Mouse (Mus musculus) MEL (cell line): ENCODE measurements around the gene Fam160a1. TPM values are rescaled to one million over a fixed set of nuclear protein-coding genes. Genes with fewer than 3 reads are reported as not detected.

ENCODE experiments used
- DNase-seq: peaks from one replicate; pipeline ENCODE4 v3.0.0; 2011; ENCODE audit warnings: low read depth, low spot score
- H3K27ac ChIP-seq: 2 replicates; pipeline ENCODE4 v1.5.1; 2012; ENCODE audit warnings: low read depth, mild to moderate bottlenecking, control low read depth, low read length, moderate library complexity; ENCODE audit not compliant: control insufficient read depth
- H3K27me3 ChIP-seq, 2 experiments: fragments of 150-350 bp in 1 of 2; sonication (generic) in 1 of 2; 2 replicates each; pipeline ENCODE4 v1.6.1; 2012; ENCODE audit warnings: low read length in 2 of 2, mild to moderate bottlenecking in 2 of 2, improper control_type of control experiment in 1 of 2, moderate library complexity in 1 of 2; ENCODE audit not compliant: insufficient read depth in 2 of 2, control insufficient read depth in 1 of 2
- H3K36me3 ChIP-seq, 2 experiments: 2 replicates each; pipeline ENCODE4 v1.6.1; 2012 to 2014; ENCODE audit warnings: low read length in 2 of 2, improper control_type of control experiment in 1 of 2, inconsistent platforms in 1 of 2, mild to moderate bottlenecking in 1 of 2; ENCODE audit not compliant: insufficient read depth in 2 of 2, control insufficient read depth in 1 of 2
- H3K4me1 ChIP-seq, 2 experiments: fragments of 150-350 bp in 1 of 2; sonication (generic) in 1 of 2; 2 replicates each; pipeline ENCODE4 v1.6.1; 2012; ENCODE audit warnings: low read length in 2 of 2, improper control_type of control experiment in 1 of 2, mild to moderate bottlenecking in 1 of 2; ENCODE audit not compliant: insufficient read depth in 2 of 2, control insufficient read depth in 1 of 2
- H3K4me3 ChIP-seq, 2 experiments: fragments of 150-350 bp in 1 of 2; sonication (generic) in 1 of 2; 2 replicates each; pipeline ENCODE4 v1.5.1; 2012; ENCODE audit warnings: low read depth in 2 of 2, low read length in 2 of 2, mild to moderate bottlenecking in 2 of 2, moderate library complexity in 2 of 2, control low read depth in 1 of 2, improper control_type of control experiment in 1 of 2; ENCODE audit not compliant: control insufficient read depth in 1 of 2, insufficient read depth in 1 of 2
- H3K79me2 ChIP-seq: 2 replicates; pipeline ENCODE4 v1.6.1; 2012; ENCODE audit warnings: mild to moderate bottlenecking, low read length, moderate library complexity; ENCODE audit not compliant: control insufficient read depth, poor library complexity, insufficient read depth
- H3K9ac ChIP-seq: 2 replicates; pipeline ENCODE4 v1.6.1; 2012; ENCODE audit warnings: low read depth, mild to moderate bottlenecking, control low read depth, low read length, moderate library complexity; ENCODE audit not compliant: control insufficient read depth, poor library complexity, severe bottlenecking
- H3K9me3 ChIP-seq: fragments of 150-350 bp; sonication (generic); replicated peaks from 2 replicates; pipeline ENCODE4 v1.6.1; 2012; ENCODE audit warnings: mild to moderate bottlenecking, low read length, improper control_type of control experiment, moderate library complexity; ENCODE audit not compliant: insufficient read depth
- BHLHE40 ChIP-seq: IDR thresholded peaks from 2 replicates; pipeline ENCODE4 v1.6.1; 2012; ENCODE audit warnings: low read depth, mild to moderate bottlenecking, inconsistent platforms, low read length, improper control_type of control experiment, borderline replicate concordance
- CTCF ChIP-seq, 3 experiments: IDR thresholded peaks in 2 of 3; conservative IDR thresholded peaks in 1 of 3; 2 replicates each; pipeline ENCODE4 v1.5.1; 2011 to 2012; ENCODE audit warnings: low read length in 3 of 3, low read depth in 2 of 3, mild to moderate bottlenecking in 2 of 3, improper control_type of control experiment in 1 of 3, inconsistent platforms in 1 of 3, mixed read lengths in 1 of 3, moderate library complexity in 1 of 3; ENCODE audit not compliant: control insufficient read depth in 1 of 3, insufficient read depth in 1 of 3, poor library complexity in 1 of 3, severe bottlenecking in 1 of 3
- E2F4 ChIP-seq: IDR thresholded peaks from 2 replicates; pipeline ENCODE4 v1.6.1; 2011; ENCODE audit warnings: low read depth, low read length, improper control_type of control experiment, borderline replicate concordance
- ELF1 ChIP-seq: IDR thresholded peaks from 2 replicates; pipeline ENCODE4 v1.6.1; 2014; ENCODE audit warnings: low read depth, mild to moderate bottlenecking, inconsistent platforms, low read length, improper control_type of control experiment, moderate library complexity
- EP300 ChIP-seq, 2 experiments: IDR thresholded peaks; 2 replicates each; pipeline ENCODE4 v1.6.1; 2011; ENCODE audit warnings: improper control_type of control experiment in 2 of 2, low read length in 2 of 2, low read depth in 1 of 2, mild to moderate bottlenecking in 1 of 2
- GABPA ChIP-seq: IDR thresholded peaks from 2 replicates; pipeline ENCODE4 v1.6.1; 2012; ENCODE audit warnings: low read depth, mild to moderate bottlenecking, inconsistent platforms, low read length, improper control_type of control experiment, moderate library complexity
- HCFC1 ChIP-seq: IDR thresholded peaks from 2 replicates; pipeline ENCODE4 v1.6.1; 2012; ENCODE audit warnings: low read depth, mild to moderate bottlenecking, inconsistent platforms, low read length, improper control_type of control experiment, moderate library complexity
- JUND ChIP-seq: IDR thresholded peaks from 2 replicates; pipeline ENCODE4 v1.6.1; 2011; ENCODE audit warnings: low read depth, mild to moderate bottlenecking, improper control_type of control experiment, low read length
- MAFK ChIP-seq: IDR thresholded peaks from 2 replicates; pipeline ENCODE4 v1.6.1; 2011; ENCODE audit warnings: low read depth, mild to moderate bottlenecking, low read length, improper control_type of control experiment, borderline replicate concordance
- MAX ChIP-seq: IDR thresholded peaks from 2 replicates; pipeline ENCODE4 v1.6.1; 2011; ENCODE audit warnings: low read length, improper control_type of control experiment
- MAZ ChIP-seq: IDR thresholded peaks from 2 replicates; pipeline ENCODE4 v1.6.1; 2012; ENCODE audit warnings: low read depth, mild to moderate bottlenecking, inconsistent platforms, low read length, improper control_type of control experiment
- MYB ChIP-seq: IDR thresholded peaks from 2 replicates; pipeline ENCODE4 v1.6.1; 2011; ENCODE audit warnings: mild to moderate bottlenecking, low read depth, low read length, improper control_type of control experiment
- MYC ChIP-seq: IDR thresholded peaks from 2 replicates; pipeline ENCODE4 v1.6.1; 2011; ENCODE audit warnings: low read depth, mild to moderate bottlenecking, low read length, improper control_type of control experiment, moderate library complexity
- NELFE ChIP-seq: IDR thresholded peaks from 2 replicates; pipeline ENCODE4 v1.6.1; 2011; ENCODE audit warnings: low read depth, low read length, improper control_type of control experiment
- POLR2A ChIP-seq, 2 experiments: IDR thresholded peaks; 2 replicates each; pipeline ENCODE4 v1.6.1; 2011 to 2012; ENCODE audit warnings: low read length in 2 of 2, mild to moderate bottlenecking in 2 of 2, control low read depth in 1 of 2, improper control_type of control experiment in 1 of 2, low read depth in 1 of 2, moderate library complexity in 1 of 2; ENCODE audit not compliant: control insufficient read depth in 1 of 2, insufficient read depth in 1 of 2, poor library complexity in 1 of 2
- POLR2AphosphoS2 ChIP-seq: IDR thresholded peaks from 2 replicates; pipeline ENCODE4 v1.6.1; 2011; ENCODE audit warnings: low read length, improper control_type of control experiment
- RAD21 ChIP-seq: IDR thresholded peaks from 2 replicates; pipeline ENCODE4 v1.6.1; 2011; ENCODE audit warnings: mild to moderate bottlenecking, low read depth, low read length, improper control_type of control experiment
- RCOR1 ChIP-seq: IDR thresholded peaks from 2 replicates; pipeline ENCODE4 v1.6.1; 2012; ENCODE audit warnings: low read depth, mild to moderate bottlenecking, inconsistent platforms, low read length, improper control_type of control experiment
- SMC3 ChIP-seq: IDR thresholded peaks from 2 replicates; pipeline ENCODE4 v1.6.1; 2011; ENCODE audit warnings: low read depth, low read length, improper control_type of control experiment
- ZNF384 ChIP-seq: IDR thresholded peaks from 2 replicates; pipeline ENCODE4 v1.6.1; 2012; ENCODE audit warnings: low read depth, mild to moderate bottlenecking, inconsistent platforms, low read length, improper control_type of control experiment
- polyA plus RNA-seq, 2 experiments: library from polyadenylated mRNA; stranded (reverse) in 1 of 2; unstranded in 1 of 2; fragments of >175 nt in 1 of 2; fragments of >200 nt in 1 of 2; gene quantifications; 2 replicates each; pipeline versions ENCODE4 v1.2.1 to v1.2.4; 2012; ENCODE audit warnings: low replicate concordance in 2 of 2, low read depth in 1 of 2; ENCODE audit not compliant: insufficient read length in 2 of 2, insufficient read depth in 1 of 2, missing spikeins in 1 of 2
- total RNA-seq: library from RNA; depleted of rRNA; stranded (reverse); fragments of 300-350 nt; gene quantifications from 2 replicates; pipeline ENCODE4 v1.2.3, GENCODE M21; 2012

The Fam160a1 gene
- total and polyA plus RNA-seq, 3 experiments, result not detected

GRCm38 (mm10) chr3:85776126-85776525, 41.0 kb downstream of the Fam160a1 start:
- Histone ChIP-seq H3K9ac (no peak overlapping the region), H3K4me1 (no peaks in the 10 kb centered on the region), H3K79me2 (no peaks in the 10 kb centered on the region), H3K27ac (no peak overlapping the region), H3K4me3 (no peak overlapping the region), H3K27me3 (no peaks in the 10 kb centered on the region), H3K36me3 (no peaks in the 10 kb centered on the region), H3K9me3 (no peaks in the 10 kb centered on the region)
- DNase-seq, result no peak
- TF ChIP-seq GABPA (no peak), ZNF384 (no peak), HCFC1 (no peak), MYB (no peak), ELF1 (no peak), NELFE (no peak)

GRCm38 (mm10) chr3:85773886-85774285, 43.2 kb downstream of the Fam160a1 start:
- H3K4me1 ChIP-seq, result no peaks in the 10 kb centered on the region
- H3K27me3 ChIP-seq, result no peaks in the 10 kb centered on the region
- DNase-seq, result no peak
- H3K79me2 ChIP-seq, result no peaks in the 10 kb centered on the region
- no peaks in the 10 kb centered on the region for H3K9me3 ChIP-seq
- no peak overlapping the region for H3K9ac ChIP-seq
- no peak overlapping the region for H3K4me3 ChIP-seq
- no peak for TF ChIP-seq MAFK
- no peak for TF ChIP-seq MAZ
- no peak for TF ChIP-seq E2F4
- no peak for TF ChIP-seq MYB
- TF ChIP-seq POLR2AphosphoS2, result no peak
- no peak for TF ChIP-seq JUND
- no peak for TF ChIP-seq EP300 (IDR thresholded peaks at IDR 0.05; ENCODE audit: low read depth in 1 of 2, low read length in 2 of 2)
- TF ChIP-seq ELF1, result no peak
- no peak for TF ChIP-seq MYC
- no peak for TF ChIP-seq POLR2A (IDR thresholded peaks at IDR 0.05; ENCODE audit: control insufficient read depth in 1 of 2, insufficient read depth in 1 of 2, low read depth in 1 of 2, low read length in 2 of 2, poor library complexity in 1 of 2)
- H3K36me3 ChIP-seq, result no peaks in the 10 kb centered on the region
- H3K27ac ChIP-seq, result no peak overlapping the region

DNA sequence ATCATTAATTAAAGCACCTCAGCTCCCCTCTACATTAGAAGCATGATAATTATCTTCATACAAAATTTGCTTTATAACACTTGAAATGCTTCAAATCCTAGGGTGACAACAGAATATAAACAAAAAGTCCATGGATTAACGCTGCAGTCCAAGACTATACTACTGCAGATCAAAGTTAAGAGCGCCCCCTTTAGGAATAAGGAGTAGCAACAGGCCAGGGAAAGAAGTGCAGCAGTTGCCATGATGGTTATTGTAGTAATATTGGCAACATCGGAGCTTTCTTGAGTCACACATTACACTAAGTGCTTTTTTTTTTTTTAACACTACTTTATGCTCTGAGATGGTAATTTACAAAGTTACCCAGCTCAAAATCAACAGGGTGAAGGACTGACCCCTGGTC, 43.7 kb downstream of the Fam160a1 start:
- no peaks in the 10 kb centered on the region for H3K27me3 ChIP-seq
- no peaks in the 10 kb centered on the region for H3K79me2 ChIP-seq

More for the DNA sequence above, 43.7 kb downstream of the Fam160a1 start:
- Histone ChIP-seq H3K9ac (no peak overlapping the region), H3K27ac (no peak overlapping the region), H3K4me3 (no peak overlapping the region), H3K9me3 (no peaks in the 10 kb centered on the region), H3K36me3 (no peaks in the 10 kb centered on the region), H3K4me1 (no peaks in the 10 kb centered on the region)
- DNase-seq, result peak; percentile 2
- TF ChIP-seq SMC3, result 0 out of 2 replicates have a peak, but pooled peaks have one; percentile 5
- TF ChIP-seq RCOR1, result no peak
- TF ChIP-seq MAX, result no peak
- no peak for TF ChIP-seq HCFC1
- peak; percentile 22 for TF ChIP-seq RAD21
- no peak for TF ChIP-seq BHLHE40
- TF ChIP-seq CTCF (IDR thresholded peaks at IDR 0.05 in 2 of 3, conservative IDR thresholded peaks at IDR 0.05 in 1 of 3; ENCODE audit: control insufficient read depth in 1 of 3, insufficient read depth in 1 of 3, low read depth in 2 of 3, low read length in 3 of 3, poor library complexity in 1 of 3, severe bottlenecking in 1 of 3), result peak in 2 of 3 experiments; percentile 23 to 30; a peak in 3 of 6 replicates
